Mouse (Mus musculus) forebrain, embryonic 16.5 days (tissue): Measurements from ENCODE around the gene Dct. TPM values are rescaled to one million over a fixed set of nuclear protein-coding genes. Genes with fewer than 3 reads are reported as not detected.

Experiments used
- polyA plus RNA-seq: library from polyadenylated mRNA; unstranded; fragments of >200 nt; fragmentation: Nextera tagmentation; extraction: Ambion mirVana; gene quantifications from 2 replicates; pipeline ENCODE4 v1.2.1, GENCODE M21; 2015

Dct gene
- polyA plus RNA-seq, 1 experiment from 2014 or later = 6.3 TPM

Other genes starting within 250 kb of the Dct start
- gene Tgds, start 80.5 kb upstream of the Dct start, polyA plus RNA-seq = 20.2 and 22.8 TPM in 2 replicates
- 32.7 and 33.5 TPM in 2 replicates for gene Gpr180, start 84.9 kb upstream of the Dct start, polyA plus RNA-seq
- 4.8 and 5.9 TPM in 2 replicates for gene Sox21, start 184.8 kb upstream of the Dct start, polyA plus RNA-seq
- gene Gm9376, start 214.7 kb upstream of the Dct start, polyA plus RNA-seq = not detected in 2 replicates